Mouse (Mus musculus) embryonic facial prominence, embryonic 11.5 days (tissue): ENCODE data around the gene Rere. TPM values are rescaled to one million over a fixed set of nuclear protein-coding genes. Genes with fewer than 3 reads are reported as not detected.
A peak's percentile ranks its signal among the peaks of the same experiment; 100 is the strongest.

ENCODE experiments used
- ATAC-seq: fragments of 200-750 bp; cut with Nextera tagmentation; replicated peaks from 2 replicates; pipeline ENCODE4 v1.8.0; 2017; ENCODE audit warnings: low read depth; ENCODE audit not compliant: insufficient number of reproducible peaks, low FRiP score, low TSS enrichment
- DNase-seq: peaks from one replicate; pipeline ENCODE4 v3.0.0-alpha.2; 2015; ENCODE audit warnings: low spot score
- H3K27ac ChIP-seq: fragments of 300-500 bp; sonication (generic); replicated peaks from 2 replicates; pipeline ENCODE4 v1.5.1; 2014; ENCODE audit warnings: mild to moderate bottlenecking, low read depth, low read length, control low read depth
- H3K27me3 ChIP-seq: fragments of 300-500 bp; sonication (generic); 2 replicates; pipeline ENCODE4 v1.6.1; 2014; ENCODE audit warnings: mild to moderate bottlenecking, low read length, moderate library complexity, mixed read lengths; ENCODE audit not compliant: control insufficient read depth, insufficient read depth
- H3K36me3 ChIP-seq: fragments of 300-500 bp; sonication (generic); replicated peaks from 2 replicates; pipeline ENCODE4 v1.6.1; 2014; ENCODE audit warnings: low read depth, mild to moderate bottlenecking, low read length, moderate library complexity, mixed read lengths; ENCODE audit not compliant: control insufficient read depth, insufficient read depth
- H3K4me1 ChIP-seq: fragments of 300-500 bp; sonication (generic); 2 replicates; pipeline ENCODE4 v1.6.1; 2014; ENCODE audit warnings: low read length, mixed read lengths; ENCODE audit not compliant: control insufficient read depth, insufficient read depth
- H3K4me2 ChIP-seq: fragments of 300-500 bp; sonication (generic); 2 replicates; pipeline ENCODE4 v1.6.1; 2014; ENCODE audit warnings: low read depth, mild to moderate bottlenecking, control low read depth, low read length, moderate library complexity
- H3K4me3 ChIP-seq: fragments of 300-500 bp; sonication (generic); 2 replicates; pipeline ENCODE4 v1.5.1; 2014; ENCODE audit warnings: low read depth, low read length, control low read depth
- H3K9ac ChIP-seq: fragments of 300-500 bp; sonication (generic); replicated peaks from 2 replicates; pipeline ENCODE4 v1.6.1; 2014; ENCODE audit warnings: mild to moderate bottlenecking, control low read depth, low read length
- H3K9me3 ChIP-seq: fragments of 300-500 bp; sonication (generic); replicated peaks from 2 replicates; pipeline ENCODE4 v1.6.1; 2016; ENCODE audit warnings: mild to moderate bottlenecking, low read length, inconsistent platforms, mixed read lengths; ENCODE audit not compliant: control insufficient read depth
- WGBS: fragments of 180-500 bp; shearing (Covaris S2); extraction: QIAGEN DNeasy Blood & Tissue Kit; methylation state at CpG from one replicate; pipeline ENCODE4 v1.1.7; 2014; 5-methylcytosine and 5-hydroxymethylcytosine counted together
- polyA plus RNA-seq: library from polyadenylated mRNA; unstranded; fragments of >200 nt; fragmentation: Nextera tagmentation; extraction: Ambion mirVana; gene quantifications from 2 replicates; pipeline ENCODE4 v1.2.1, GENCODE M21; 2014

Gene Rere
- polyA plus RNA-seq, 1 experiment from 2014 or later, result 22.9 TPM

DNA sequence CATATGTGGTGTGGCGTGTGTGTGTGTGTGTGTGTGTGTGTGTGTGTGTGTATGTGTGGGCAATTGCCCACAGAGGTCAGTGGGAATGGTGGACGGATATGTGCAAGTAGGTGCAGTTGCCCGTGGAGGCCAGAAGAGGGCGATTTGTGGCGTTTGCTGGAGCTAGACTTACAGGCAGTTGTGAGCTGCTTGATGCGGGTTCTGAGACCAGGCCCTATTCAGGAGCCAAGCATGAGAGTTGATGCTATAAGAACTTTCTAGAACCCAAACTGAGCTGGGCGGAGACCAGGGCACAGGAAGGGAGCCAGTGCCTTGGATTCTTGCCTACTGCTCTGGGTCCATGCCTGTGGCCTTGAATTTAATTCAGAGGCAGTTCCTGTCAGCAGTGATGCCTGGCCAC lies 383.3 kb downstream of the Rere start:
- DNase-seq, result peak; percentile 28
- Histone ChIP-seq H3K4me3 (no peak overlapping the region), H3K9ac (no peak overlapping the region), H3K27ac (no peak overlapping the region), H3K4me1 (no peaks in the 10 kb centered on the region), H3K36me3 (no peaks in the 10 kb centered on the region), H3K27me3 (no peaks in the 10 kb centered on the region), H3K9me3 (no peaks in the 10 kb centered on the region), H3K4me2 (no peak overlapping the region)
- ATAC-seq, result no peak
- 79% methylated on average over 7 of the region's 7 CpGs for WGBS

DNA sequence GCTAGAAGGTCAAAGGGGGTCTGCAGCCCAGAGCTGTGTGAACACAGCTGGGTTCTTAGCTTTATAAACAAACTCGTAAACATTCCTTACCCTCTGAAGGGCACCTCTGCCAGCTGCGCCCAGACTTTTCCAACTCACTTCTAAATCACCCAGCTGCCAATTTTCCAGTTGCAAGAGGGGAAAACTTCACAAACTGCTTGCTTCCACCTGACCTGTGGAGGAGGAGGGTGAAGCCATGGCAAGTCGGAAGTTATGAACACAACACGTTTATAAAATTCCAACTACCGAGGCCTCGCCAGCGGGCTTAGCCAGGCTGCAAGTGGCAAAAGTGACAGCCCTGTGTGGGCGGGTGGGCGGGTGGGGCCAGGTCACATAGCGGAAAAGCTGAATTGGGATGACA lies 384.4 kb downstream of the Rere start:
- H3K4me2 ChIP-seq, result no peak overlapping the region
- no peaks in the 10 kb centered on the region for H3K36me3 ChIP-seq
- H3K27ac ChIP-seq, result no peak overlapping the region
- WGBS, result 88% methylated on average over 10 of the region's 10 CpGs
- H3K4me1 ChIP-seq, result no peaks in the 10 kb centered on the region
- no peaks in the 10 kb centered on the region for H3K27me3 ChIP-seq
- DNase-seq, result no peak
- H3K9me3 ChIP-seq, result no peaks in the 10 kb centered on the region
- ATAC-seq, result no peak
- H3K9ac ChIP-seq, result no peak overlapping the region
- H3K4me3 ChIP-seq, result no peak overlapping the region

Other genes starting within 250 kb of the Rere start
- 0.18 and 0.28 TPM in 2 replicates for gene Gpr157, start 194.3 kb upstream of the Rere start, polyA plus RNA-seq
- 0.90 and 1.4 TPM in 2 replicates for gene Slc2a5, start 162.4 kb upstream of the Rere start, polyA plus RNA-seq
- not detected in 2 replicates for gene Slc2a7, start 132.7 kb upstream of the Rere start, polyA plus RNA-seq
- gene Car6, start 80.3 kb upstream of the Rere start, polyA plus RNA-seq, result 0.18 TPM in 1 of 2 replicates, not detected in the other
- gene Eno1, start 44.9 kb upstream of the Rere start, polyA plus RNA-seq, result 1,873 and 2,043 TPM in 2 replicates